In genomic region chr2:33371648-33372408, GRCm38 (mm10) we compare ENCODE assay signal across 7 mouse cellular contexts. TPM values are rescaled to one million over a fixed set of nuclear protein-coding genes. Genes with fewer than 3 reads are reported as not detected.
DNase-seq lines count a peak whose midpoint lies in the region; ATAC-seq lines count a peak whose summit lies in the region.

No protein-coding gene starts in this region.

- peaks cover 3% of the 10 kb centered on the region; the same call in 1 of the 2 replicates for H3K4me1 ChIP-seq in lung, embryonic 15.5 days
- peaks cover 8% of the 10 kb centered on the region; the same call in 1 of the 2 replicates for H3K4me1 ChIP-seq in embryonic facial prominence, embryonic 15.5 days
- H3K4me1 ChIP-seq in limb, embryonic 10.5 days = peaks cover 8% of the 10 kb centered on the region
- peaks cover 4% of the 10 kb centered on the region; the same call in 1 of the 2 replicates for H3K4me1 ChIP-seq in stomach, embryonic 14.5 days (ENCODE audit: control insufficient read depth, insufficient read depth, low read length)

- H3K9ac ChIP-seq in lung, embryonic 15.5 days = no peak overlapping the region
- no peak overlapping the region for H3K9ac ChIP-seq in embryonic facial prominence, embryonic 15.5 days
- H3K9ac ChIP-seq in stomach, embryonic 14.5 days (replicated peaks; ENCODE audit: low read depth, low read length) = no peak overlapping the region

- no peak for ATAC-seq in lung, embryonic 15.5 days (ENCODE audit: borderline replicate concordance, extremely low read depth, low FRiP score, low TSS enrichment)
- no peak for ATAC-seq in embryonic facial prominence, embryonic 15.5 days (ENCODE audit: insufficient number of reproducible peaks, low FRiP score, low TSS enrichment, low read depth)
- no peak for ATAC-seq in stomach, embryonic 14.5 days (ENCODE audit: insufficient number of reproducible peaks, insufficient read depth, low FRiP score, low read depth)

- H3K4me2 ChIP-seq in lung, embryonic 15.5 days = peak overlapping the region; percentile 73
- H3K4me2 ChIP-seq in embryonic facial prominence, embryonic 15.5 days (replicated peaks) = peak overlapping the region; percentile 81
- peak overlapping the region; percentile 38; the same call in 1 of the 2 replicates for H3K4me2 ChIP-seq in stomach, embryonic 14.5 days (replicated peaks; ENCODE audit: low read depth, low read length)

- H3K4me3 ChIP-seq in lung, embryonic 15.5 days = peak overlapping the region; percentile 74
- H3K4me3 ChIP-seq in embryonic facial prominence, embryonic 15.5 days (replicated peaks) = peak overlapping the region; percentile 80
- peak overlapping the region; percentile 71 for H3K4me3 ChIP-seq in limb, embryonic 10.5 days
- 0 out of 2 replicates have a peak overlapping the region, but pooled peaks have one; percentile 55 for H3K4me3 ChIP-seq in stomach, embryonic 14.5 days (ENCODE audit: low read depth, low read length)

- H3K27me3 ChIP-seq in lung, embryonic 15.5 days = no peaks in the 10 kb centered on the region
- no peaks in the 10 kb centered on the region for H3K27me3 ChIP-seq in embryonic facial prominence, embryonic 15.5 days
- H3K27me3 ChIP-seq in limb, embryonic 10.5 days (ENCODE audit: low read depth, poor library complexity, severe bottlenecking) = no peaks in the 10 kb centered on the region
- no peaks in the 10 kb centered on the region for H3K27me3 ChIP-seq in stomach, embryonic 14.5 days (ENCODE audit: control insufficient read depth, insufficient read depth, low read length)

- 31% methylated on average over 18 of the region's 18 CpGs for WGBS in lung, embryonic 15.5 days
- WGBS in embryonic facial prominence, embryonic 15.5 days = 57% methylated on average over 10 of the region's 18 CpGs
- 31% methylated on average over 18 of the region's 18 CpGs for WGBS in limb, embryonic 10.5 days
- WGBS in stomach, embryonic 14.5 days = 33% methylated on average over 18 of the region's 18 CpGs

- no peak for DNase-seq in lung, adult 18-20 months
- DNase-seq in limb, embryonic 10.5 days (ENCODE audit: low spot score) = no peak
- DNase-seq in right cerebral cortex, postnatal 4 days = no peak
- DNase-seq in spleen, adult 12 weeks (ENCODE audit: low spot score) = no peak

- no peaks in the 10 kb centered on the region for H3K36me3 ChIP-seq in lung, embryonic 15.5 days
- no peaks in the 10 kb centered on the region for H3K36me3 ChIP-seq in embryonic facial prominence, embryonic 15.5 days
- H3K36me3 ChIP-seq in limb, embryonic 10.5 days = no peaks in the 10 kb centered on the region
- H3K36me3 ChIP-seq in stomach, embryonic 14.5 days (ENCODE audit: control insufficient read depth, insufficient read depth, low read length) = no peaks in the 10 kb centered on the region

- H3K27ac ChIP-seq in lung, embryonic 15.5 days = no peak overlapping the region
- H3K27ac ChIP-seq in embryonic facial prominence, embryonic 15.5 days (replicated peaks) = no peak overlapping the region
- H3K27ac ChIP-seq in limb, embryonic 10.5 days = no peak overlapping the region; the same call in 1 of the 2 replicates
- no peak overlapping the region for H3K27ac ChIP-seq in stomach, embryonic 14.5 days (ENCODE audit: low read length)

- no peaks in the 10 kb centered on the region for H3K9me3 ChIP-seq in lung, embryonic 15.5 days
- H3K9me3 ChIP-seq in embryonic facial prominence, embryonic 15.5 days (replicated peaks) = no peaks in the 10 kb centered on the region
- no peaks in the 10 kb centered on the region for H3K9me3 ChIP-seq in limb, embryonic 10.5 days (replicated peaks)
- H3K9me3 ChIP-seq in stomach, embryonic 14.5 days (ENCODE audit: control insufficient read depth, low read depth, low read length) = no peaks in the 10 kb centered on the region

RNA-seq across cellular contexts. Expression of gene Ralgps1, which starts 0.5 kb away (rescaled TPM):
- 4.0 and 4.5 TPM in 2 replicates for polyA plus RNA-seq in lung, embryonic 15.5 days (2015; fragmentation: Nextera tagmentation; extraction: Ambion mirVana)
- 3.0 and 3.2 TPM in 2 replicates for polyA plus RNA-seq in embryonic facial prominence, embryonic 15.5 days (2015; fragmentation: Nextera tagmentation; extraction: Ambion mirVana)
- polyA plus RNA-seq in limb, embryonic 10.5 days (2016; fragmentation: Nextera tagmentation; extraction: Ambion mirVana) = 2.4 and 3.8 TPM in 2 replicates
- polyA plus RNA-seq in stomach, embryonic 14.5 days (2014; fragmentation: Nextera tagmentation; extraction: Ambion mirVana) = 10.6 and 12.4 TPM in 2 replicates

RNA-seq across cellular contexts. Expression of gene Zbtb34, which starts 59.3 kb away (rescaled TPM):
- polyA plus RNA-seq in lung, embryonic 15.5 days (2015; fragmentation: Nextera tagmentation; extraction: Ambion mirVana) = 6.6 and 7.5 TPM in 2 replicates
- 7.2 and 7.9 TPM in 2 replicates for polyA plus RNA-seq in embryonic facial prominence, embryonic 15.5 days (2015; fragmentation: Nextera tagmentation; extraction: Ambion mirVana)
- 7.1 and 8.6 TPM in 2 replicates for polyA plus RNA-seq in limb, embryonic 10.5 days (2016; fragmentation: Nextera tagmentation; extraction: Ambion mirVana)
- polyA plus RNA-seq in stomach, embryonic 14.5 days (2014; fragmentation: Nextera tagmentation; extraction: Ambion mirVana) = 8.4 and 9.0 TPM in 2 replicates
